Mouse (Mus musculus): ENCODE data around the gene Fam53b. TPM values are rescaled to one million over a fixed set of nuclear protein-coding genes. Genes with fewer than 3 reads are reported as not detected.

The Fam53b gene
- polyA plus RNA-seq, 1 experiment from 2014 or later = 31.2 TPM

DNA sequence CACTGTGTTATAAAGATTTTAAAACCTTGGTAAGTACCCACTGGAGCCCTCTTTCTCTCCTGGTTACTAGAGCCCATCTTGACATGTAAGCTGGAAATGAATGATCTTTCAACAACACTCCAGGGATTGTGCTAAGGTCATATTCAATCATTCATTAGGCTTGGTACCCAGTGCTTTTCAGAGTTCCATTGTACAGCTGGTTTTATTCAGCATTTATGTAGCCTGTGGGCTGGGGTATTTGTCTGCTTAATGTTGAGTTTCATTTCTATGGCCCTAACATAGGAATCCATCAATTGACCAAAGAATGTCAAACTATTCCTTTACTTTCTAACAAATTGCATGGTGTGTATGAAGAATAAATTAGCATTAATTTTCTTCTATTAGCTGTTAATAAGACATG, 10.1 kb upstream of the Fam53b start:
- H3K9me3 ChIP-seq (ENCODE audit: low read length) = no peaks in the 10 kb centered on the region
- no peaks in the 10 kb centered on the region for H3K4me1 ChIP-seq (ENCODE audit: insufficient read depth, low read depth, low read length)
- TF ChIP-seq CTCF (IDR thresholded peaks at IDR 0.05) (no peak), EP300 (IDR thresholded peaks at IDR 0.05) (no peak)
- no peaks in the 10 kb centered on the region for H3K27me3 ChIP-seq (replicated peaks; ENCODE audit: insufficient read depth, low read length)
- no peak overlapping the region for H3K4me3 ChIP-seq (ENCODE audit: low read depth, low read length)
- ATAC-seq = no peak
- no peak overlapping the region for H3K9ac ChIP-seq (replicated peaks; ENCODE audit: low read depth)
- H3K36me3 ChIP-seq (ENCODE audit: insufficient read depth, low read length) = peaks cover 4% of the 10 kb centered on the region; the same call in 1 of the 2 replicates
- no peak overlapping the region for H3K4me2 ChIP-seq (replicated peaks; ENCODE audit: low read depth, low read length)
- no peak overlapping the region for H3K27ac ChIP-seq (ENCODE audit: low read length)
- DNase-seq (ENCODE audit: low spot score) = no peak

DNA sequence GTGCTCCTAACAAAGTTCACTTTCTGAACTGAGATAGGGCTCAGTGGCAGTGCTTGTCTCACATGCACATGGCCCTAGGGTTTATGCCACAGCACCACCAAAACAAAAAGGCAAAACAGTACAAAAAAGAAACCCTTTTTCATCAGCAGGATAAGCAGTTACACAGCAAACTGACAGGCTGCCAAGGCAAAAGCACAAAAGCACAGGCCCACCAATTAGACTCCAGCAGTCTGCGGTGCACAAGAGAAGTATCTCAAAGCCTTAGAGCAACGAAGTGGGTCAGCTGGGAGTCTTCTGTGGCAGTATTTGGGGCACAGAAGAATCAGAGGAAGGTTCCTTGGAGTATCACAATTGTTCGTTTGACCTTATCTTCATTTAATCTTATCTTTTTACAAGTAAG, 7.0 kb upstream of the Fam53b start:
- DNase-seq (ENCODE audit: low spot score) (no peak), ATAC-seq (no peak)
- TF ChIP-seq CTCF (IDR thresholded peaks at IDR 0.05) (no peak), EP300 (IDR thresholded peaks at IDR 0.05) (no peak)
- Histone ChIP-seq H3K9me3 (ENCODE audit: low read length) (no peaks in the 10 kb centered on the region), H3K4me1 (ENCODE audit: insufficient read depth, low read depth, low read length) (no peaks in the 10 kb centered on the region), H3K27me3 (replicated peaks; ENCODE audit: insufficient read depth, low read length) (no peaks in the 10 kb centered on the region), H3K4me2 (replicated peaks; ENCODE audit: low read depth, low read length) (no peak overlapping the region), H3K36me3 (ENCODE audit: insufficient read depth, low read length) (peaks cover 4% of the 10 kb centered on the region; the same call in 1 of the 2 replicates), H3K4me3 (ENCODE audit: low read depth, low read length) (no peak overlapping the region), H3K27ac (ENCODE audit: low read length) (no peak overlapping the region), H3K9ac (replicated peaks; ENCODE audit: low read depth) (no peak overlapping the region)
- WGBS = 67% methylated on average over 3 of the region's 3 CpGs

GRCm38 (mm10) chr7:132817056-132817455, 3.4 kb upstream of the Fam53b start:
- Histone ChIP-seq H3K9ac (replicated peaks; ENCODE audit: low read depth) (no peak overlapping the region), H3K4me3 (ENCODE audit: low read depth, low read length) (no peak overlapping the region), H3K27me3 (replicated peaks; ENCODE audit: insufficient read depth, low read length) (no peaks in the 10 kb centered on the region), H3K36me3 (ENCODE audit: insufficient read depth, low read length) (no peaks in the 10 kb centered on the region), H3K4me2 (replicated peaks; ENCODE audit: low read depth, low read length) (no peak overlapping the region), H3K9me3 (ENCODE audit: low read length) (no peaks in the 10 kb centered on the region), H3K27ac (ENCODE audit: low read length) (no peak overlapping the region), H3K4me1 (ENCODE audit: insufficient read depth, low read depth, low read length) (no peaks in the 10 kb centered on the region)
- TF ChIP-seq CTCF (IDR thresholded peaks at IDR 0.05) (no peak), EP300 (IDR thresholded peaks at IDR 0.05) (no peak)
- ATAC-seq = no peak
- WGBS = 94% methylated on average over 6 of the region's 6 CpGs
- no peak for DNase-seq (ENCODE audit: low spot score)

DNA sequence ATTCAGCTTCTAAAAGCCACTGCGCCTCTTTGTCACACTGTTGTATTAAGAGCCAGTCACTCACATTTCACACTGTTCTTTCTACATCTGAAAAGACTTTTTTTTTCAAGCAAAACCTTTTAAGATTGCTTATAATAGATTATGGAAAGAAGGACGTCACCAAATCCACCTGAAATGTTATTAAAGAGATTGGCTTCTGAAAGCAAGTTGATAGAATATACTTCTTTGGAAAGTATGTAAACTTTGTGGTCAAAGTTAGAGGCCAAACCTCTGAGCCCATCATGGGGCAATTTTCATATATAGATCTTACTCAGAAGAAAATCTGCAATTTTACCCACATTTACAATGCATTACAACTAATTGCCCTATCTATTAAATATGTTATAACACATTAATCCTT, 2.8 kb upstream of the Fam53b start:
- no peaks in the 10 kb centered on the region for H3K9me3 ChIP-seq (ENCODE audit: low read length)
- H3K4me2 ChIP-seq (replicated peaks; ENCODE audit: low read depth, low read length) = no peak overlapping the region
- DNase-seq (ENCODE audit: low spot score) (no peak), ATAC-seq (no peak)
- H3K36me3 ChIP-seq (ENCODE audit: insufficient read depth, low read length) = no peaks in the 10 kb centered on the region
- TF ChIP-seq CTCF (IDR thresholded peaks at IDR 0.05) (no peak), EP300 (IDR thresholded peaks at IDR 0.05) (no peak)
- H3K4me3 ChIP-seq (ENCODE audit: low read depth, low read length) = no peak overlapping the region
- no peak overlapping the region for H3K27ac ChIP-seq (ENCODE audit: low read length)
- no peak overlapping the region for H3K9ac ChIP-seq (replicated peaks; ENCODE audit: low read depth)
- 82% methylated on average over 2 of the region's 2 CpGs for WGBS
- H3K27me3 ChIP-seq (replicated peaks; ENCODE audit: insufficient read depth, low read length) = no peaks in the 10 kb centered on the region
- no peaks in the 10 kb centered on the region for H3K4me1 ChIP-seq (ENCODE audit: insufficient read depth, low read depth, low read length)

DNA sequence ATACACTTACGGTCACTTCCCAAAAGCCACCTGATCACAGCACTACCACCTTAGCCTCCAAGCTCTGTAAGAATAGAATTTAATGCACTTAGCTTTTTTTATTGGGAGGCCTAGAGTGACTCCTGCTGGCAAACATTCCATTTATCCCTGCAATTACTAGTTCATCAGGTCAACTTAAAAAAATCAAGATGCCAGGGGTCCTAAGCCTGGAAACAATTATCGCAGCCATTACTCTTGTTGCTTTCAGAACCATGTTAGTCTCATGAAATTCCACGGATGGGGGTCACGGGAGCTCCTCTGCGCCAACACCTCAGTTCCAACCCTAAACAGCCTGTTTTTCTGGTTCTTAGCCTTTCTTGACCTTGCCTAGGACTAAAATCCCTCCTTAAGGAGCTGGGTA, 1.4 kb upstream of the Fam53b start:
- Histone ChIP-seq H3K4me3 (ENCODE audit: low read depth, low read length) (no peak overlapping the region), H3K9ac (replicated peaks; ENCODE audit: low read depth) (no peak overlapping the region), H3K27me3 (replicated peaks; ENCODE audit: insufficient read depth, low read length) (no peaks in the 10 kb centered on the region), H3K27ac (ENCODE audit: low read length) (no peak overlapping the region), H3K4me1 (ENCODE audit: insufficient read depth, low read depth, low read length) (peaks cover 8% of the 10 kb centered on the region), H3K4me2 (replicated peaks; ENCODE audit: low read depth, low read length) (no peak overlapping the region), H3K36me3 (ENCODE audit: insufficient read depth, low read length) (no peaks in the 10 kb centered on the region), H3K9me3 (ENCODE audit: low read length) (no peaks in the 10 kb centered on the region)
- WGBS = 60% methylated on average over 5 of the region's 5 CpGs
- DNase-seq (ENCODE audit: low spot score) (peak; percentile 43), ATAC-seq (no peak)
- TF ChIP-seq EP300 (IDR thresholded peaks at IDR 0.05) (no peak), CTCF (IDR thresholded peaks at IDR 0.05) (peak; percentile 43)

- Histone ChIP-seq H3K9ac (replicated peaks; ENCODE audit: low read depth) (peak overlapping the region; percentile 79), H3K36me3 (ENCODE audit: insufficient read depth, low read length) (no peaks in the 10 kb centered on the region), H3K4me1 (ENCODE audit: insufficient read depth, low read depth, low read length) (peaks cover 18% of the 10 kb centered on the region), H3K9me3 (ENCODE audit: low read length) (no peaks in the 10 kb centered on the region), H3K27ac (ENCODE audit: low read length) (peak overlapping the region; percentile 95), H3K27me3 (replicated peaks; ENCODE audit: insufficient read depth, low read length) (no peaks in the 10 kb centered on the region), H3K4me2 (replicated peaks; ENCODE audit: low read depth, low read length) (peak overlapping the region; percentile 89), H3K4me3 (ENCODE audit: low read depth, low read length) (peak overlapping the region; percentile 79)
- ATAC-seq (peak; percentile 37), DNase-seq (ENCODE audit: low spot score) (peak; percentile 84)
- TF ChIP-seq CTCF (IDR thresholded peaks at IDR 0.05) = no peak
- TF ChIP-seq EP300 (IDR thresholded peaks at IDR 0.05) = peak; percentile 66
- 2% methylated on average over 7 of the region's 7 CpGs for WGBS
Measured at GRCm38 (mm10) chr7:132814089-132814450, 384 bp upstream of the Fam53b start.

All from lung, postnatal 0 days (tissue).